Mouse (Mus musculus) lung, embryonic 14.5 days (tissue): Measurements from ENCODE around the gene Mark3. TPM values are rescaled to one million over a fixed set of nuclear protein-coding genes. Genes with fewer than 3 reads are reported as not detected.
"Not testable (repeated sequence)": the region's sequence is repeated elsewhere in the genome, so short reads cannot be mapped to it uniquely, and the experiment has no call there.

Experiments
- ATAC-seq: fragments of 200-750 bp; cut with Nextera tagmentation; 2 replicates; pipeline ENCODE4 v1.8.0; 2017; ENCODE audit warnings: mild to moderate bottlenecking, moderate TSS enrichment, moderate library complexity; ENCODE audit not compliant: insufficient read depth
- DNase-seq: peaks from one replicate; pipeline ENCODE4 v3.0.0-alpha.2; 2015
- H3K27ac ChIP-seq: fragments of 300-500 bp; sonication (generic); 2 replicates; pipeline ENCODE4 v1.5.1; 2014; ENCODE audit warnings: low read depth, mild to moderate bottlenecking, moderate library complexity
- H3K27me3 ChIP-seq: fragments of 300-500 bp; sonication (generic); 2 replicates; pipeline ENCODE4 v1.6.1; 2014; ENCODE audit warnings: low read length, control low read depth; ENCODE audit not compliant: insufficient read depth
- H3K36me3 ChIP-seq: fragments of 300-500 bp; sonication (generic); 2 replicates; pipeline ENCODE4 v1.6.1; 2014; ENCODE audit warnings: control low read depth; ENCODE audit not compliant: insufficient read depth
- H3K4me1 ChIP-seq: fragments of 300-500 bp; sonication (generic); 2 replicates; pipeline ENCODE4 v1.6.1; 2014; ENCODE audit warnings: antibody characterized with exemption, control low read depth; ENCODE audit not compliant: insufficient read depth
- H3K4me2 ChIP-seq: fragments of 300-500 bp; sonication (generic); 2 replicates; pipeline ENCODE4 v1.6.1; 2014; ENCODE audit warnings: mild to moderate bottlenecking
- H3K4me3 ChIP-seq: fragments of 300-500 bp; sonication (generic); 2 replicates; pipeline ENCODE4 v1.5.1; 2014; ENCODE audit warnings: low read depth, low read length
- H3K9ac ChIP-seq: fragments of 300-500 bp; sonication (generic); 2 replicates; pipeline ENCODE4 v1.6.1; 2014
- H3K9me3 ChIP-seq: fragments of 300-500 bp; sonication (generic); 2 replicates; pipeline ENCODE4 v1.6.1; 2016; ENCODE audit warnings: low read depth, low read length, control low read depth
- CTCF ChIP-seq: IDR thresholded peaks from 2 replicates; pipeline ENCODE4 v1.5.1; 2016; ENCODE audit warnings: antibody characterized with exemption, low read depth
- WGBS: fragments of 180-500 bp; shearing (Covaris S2); extraction: QIAGEN DNeasy Blood & Tissue Kit; methylation state at CpG from one replicate; pipeline ENCODE4 v1.1.7; 2014; 5-methylcytosine and 5-hydroxymethylcytosine counted together
- polyA plus RNA-seq: library from polyadenylated mRNA; unstranded; fragments of >200 nt; fragmentation: Nextera tagmentation; extraction: Ambion mirVana; gene quantifications from 2 replicates; pipeline ENCODE4 v1.2.1, GENCODE M21; 2014

The Mark3 gene
- polyA plus RNA-seq, 1 experiment from 2014 or later, result 62.0 TPM

GRCm38 (mm10) chr12:111550679-111551078 lies 23.6 kb upstream of the Mark3 start:
- Histone ChIP-seq H3K27ac (no peak overlapping the region), H3K4me1 (no peaks in the 10 kb centered on the region), H3K36me3 (peaks cover 26% of the 10 kb centered on the region), H3K9me3 (no peaks in the 10 kb centered on the region), H3K9ac (no peak overlapping the region), H3K4me2 (no peak overlapping the region), H3K4me3 (no peak overlapping the region), H3K27me3 (no peaks in the 10 kb centered on the region)
- no peak for ATAC-seq
- TF ChIP-seq CTCF, result peak; percentile 8
- no peak for DNase-seq
- WGBS, result 54% methylated on average over 1 of the region's 1 CpGs

GRCm38 (mm10) chr12:111552342-111552741 lies 22.0 kb upstream of the Mark3 start:
- H3K27me3 ChIP-seq, result no peaks in the 10 kb centered on the region
- DNase-seq (no peak), ATAC-seq (no peak)
- WGBS, result 68% methylated on average over 8 of the region's 8 CpGs
- no peak for TF ChIP-seq CTCF
- no peak overlapping the region for H3K4me3 ChIP-seq
- H3K4me1 ChIP-seq, result no peaks in the 10 kb centered on the region
- H3K27ac ChIP-seq, result no peak overlapping the region
- no peaks in the 10 kb centered on the region for H3K9me3 ChIP-seq
- H3K4me2 ChIP-seq, result no peak overlapping the region
- no peak overlapping the region for H3K9ac ChIP-seq
- peaks cover 9% of the 10 kb centered on the region for H3K36me3 ChIP-seq

DNA sequence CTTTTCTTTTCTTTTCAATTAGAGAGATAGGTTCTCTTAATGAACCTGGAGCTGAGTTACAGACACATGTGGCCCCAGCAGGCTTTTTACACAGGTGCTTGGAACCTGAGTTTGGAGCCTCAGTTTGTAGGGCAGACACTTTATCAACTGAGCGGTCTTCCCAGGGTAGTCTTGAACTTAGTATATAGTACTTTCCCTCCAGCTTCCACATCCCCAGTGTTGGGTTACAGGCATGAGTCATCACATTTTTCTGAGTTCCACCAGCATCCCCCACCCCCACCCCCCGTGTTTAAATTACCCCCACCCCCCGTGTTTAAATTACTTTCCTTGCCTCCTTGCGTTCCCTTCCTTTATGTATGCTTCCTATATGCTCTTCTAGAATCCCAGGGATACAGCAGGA lies 19.0 kb upstream of the Mark3 start:
- no peak overlapping the region for H3K9ac ChIP-seq
- H3K4me2 ChIP-seq, result no peak overlapping the region
- no peaks in the 10 kb centered on the region for H3K9me3 ChIP-seq
- no peak overlapping the region for H3K4me3 ChIP-seq
- H3K27ac ChIP-seq, result no peak overlapping the region
- WGBS, result 48% methylated on average over 4 of the region's 4 CpGs
- H3K4me1 ChIP-seq, result no peaks in the 10 kb centered on the region; the same call in 1 of the 2 replicates
- DNase-seq, result no peak
- no peaks in the 10 kb centered on the region for H3K36me3 ChIP-seq
- no peak for ATAC-seq
- no peak for TF ChIP-seq CTCF
- no peaks in the 10 kb centered on the region for H3K27me3 ChIP-seq

DNA sequence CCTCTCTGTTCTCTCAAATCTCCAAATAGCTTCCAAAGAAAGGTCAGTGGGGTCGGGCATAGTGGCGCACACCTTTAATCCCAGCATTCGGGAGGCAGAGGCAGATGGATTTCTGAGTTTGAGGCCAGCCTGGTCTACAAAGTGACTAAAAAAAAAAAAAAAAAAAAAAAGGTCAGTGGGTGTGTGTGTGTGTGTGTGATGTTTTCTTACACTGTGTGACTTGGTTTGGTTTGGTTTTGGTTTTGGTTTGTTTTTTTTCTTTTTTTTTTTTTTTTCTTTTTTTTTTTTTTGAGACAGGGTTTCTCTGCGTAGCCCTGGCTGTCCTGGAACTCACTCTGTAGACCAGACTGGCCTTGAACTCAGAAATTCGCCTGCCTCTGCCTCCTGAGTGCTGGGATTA lies 18.4 kb upstream of the Mark3 start:
- H3K4me3 ChIP-seq, H3K27ac ChIP-seq, ATAC-seq, H3K9me3 ChIP-seq, DNase-seq, H3K9ac ChIP-seq, H3K36me3 ChIP-seq, H3K4me1 ChIP-seq, H3K4me2 ChIP-seq, H3K27me3 ChIP-seq: not testable (repeated sequence)
- 78% methylated on average over 5 of the region's 5 CpGs for WGBS

GRCm38 (mm10) chr12:111557538-111557937 lies 16.8 kb upstream of the Mark3 start:
- H3K27ac ChIP-seq, result no peak overlapping the region
- no peaks in the 10 kb centered on the region for H3K27me3 ChIP-seq
- 40% methylated on average over 6 of the region's 6 CpGs for WGBS
- DNase-seq (no peak), ATAC-seq (no peak)
- no peaks in the 10 kb centered on the region for H3K36me3 ChIP-seq
- H3K9ac ChIP-seq, result no peak overlapping the region
- H3K4me3 ChIP-seq, result no peak overlapping the region
- no peak overlapping the region for H3K4me2 ChIP-seq
- no peaks in the 10 kb centered on the region; the same call in 1 of the 2 replicates for H3K4me1 ChIP-seq
- no peak for TF ChIP-seq CTCF
- H3K9me3 ChIP-seq, result no peaks in the 10 kb centered on the region

DNA sequence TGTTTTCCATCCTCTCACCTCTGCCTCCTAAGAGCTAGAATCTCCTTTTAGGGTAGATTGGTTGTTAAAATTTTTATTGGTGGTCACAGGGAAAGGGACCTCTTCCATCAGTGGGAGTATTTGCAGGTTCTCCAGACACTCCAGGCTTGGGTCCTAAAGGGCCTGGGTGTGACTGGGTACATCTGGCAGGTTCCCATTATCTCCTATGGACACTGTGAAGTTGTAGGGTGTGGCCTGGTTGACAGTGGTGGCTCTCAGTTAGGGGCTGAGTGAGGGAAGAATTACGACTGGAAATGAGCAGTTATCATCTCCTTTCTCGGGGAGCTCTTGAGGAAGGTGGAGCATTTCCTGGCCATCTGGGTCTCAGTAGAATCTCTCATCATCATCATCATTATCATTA lies 15.7 kb upstream of the Mark3 start:
- 36% methylated on average over 2 of the region's 2 CpGs for WGBS
- H3K27ac ChIP-seq, result no peak overlapping the region

GRCm38 (mm10) chr12:111559647-111560258 lies 14.6 kb upstream of the Mark3 start:
- H3K4me1 ChIP-seq, result no peaks in the 10 kb centered on the region; the same call in 1 of the 2 replicates
- no peaks in the 10 kb centered on the region for H3K27me3 ChIP-seq
- no peaks in the 10 kb centered on the region for H3K36me3 ChIP-seq
- H3K9ac ChIP-seq, result 0 out of 2 replicates have a peak overlapping the region, but pooled peaks have one; percentile 4
- no peak overlapping the region; the same call in 1 of the 2 replicates for H3K4me3 ChIP-seq
- 48% methylated on average over 18 of the region's 18 CpGs for WGBS
- ATAC-seq (no peak), DNase-seq (peak; percentile 53)
- no peak for TF ChIP-seq CTCF
- no peak overlapping the region for H3K27ac ChIP-seq
- H3K9me3 ChIP-seq, result no peaks in the 10 kb centered on the region
- H3K4me2 ChIP-seq, result peak overlapping the region; percentile 42

More for the DNA sequence above, 15.7 kb upstream of the Mark3 start:
- no peak for TF ChIP-seq CTCF
- H3K9me3 ChIP-seq, result no peaks in the 10 kb centered on the region
- H3K4me2 ChIP-seq, result no peak overlapping the region
- no peaks in the 10 kb centered on the region for H3K27me3 ChIP-seq
- DNase-seq, result no peak
- ATAC-seq, result 0 out of 2 replicates have a peak, but pooled peaks have one; percentile 44
- H3K9ac ChIP-seq, result no peak overlapping the region
- no peaks in the 10 kb centered on the region; the same call in 1 of the 2 replicates for H3K4me1 ChIP-seq
- no peak overlapping the region for H3K4me3 ChIP-seq
- H3K36me3 ChIP-seq, result no peaks in the 10 kb centered on the region
